In genomic region chr8:116866118-116866903, GRCm38 (mm10) we compare ENCODE assay signal across 9 mouse cellular contexts. TPM values are rescaled to one million over a fixed set of nuclear protein-coding genes. Genes with fewer than 3 reads are reported as not detected.
A peak's percentile ranks its signal among the peaks of the same experiment; 100 is the strongest.
DNase-seq lines count a peak whose midpoint lies in the region; ATAC-seq and TF ChIP-seq lines count a peak whose summit lies in the region.
"Had no signal": no experiment of that assay in that cellular context is flagged by ENCODE, and none has a peak within 500 bp of the region (broad histone marks: within the 10 kb centered on the region; RNA-seq: fewer than 3 reads in every experiment).

No protein-coding gene starts in this region.

- peak; percentile 60; the same call in 1 of the 2 replicates for ATAC-seq in frontal cortex, adult (ENCODE audit: low TSS enrichment)
- no peak for ATAC-seq in kidney, embryonic 15.5 days (replicated peaks; ENCODE audit: low FRiP score)

- no peak overlapping the region for H3K9ac ChIP-seq in kidney, embryonic 15.5 days
- H3K9ac ChIP-seq: limb, embryonic 13.5 days had no signal

- H3K27ac ChIP-seq in kidney, embryonic 15.5 days = peak overlapping the region; percentile 7; the same call in 1 of the 2 replicates
- no peak overlapping the region for H3K27ac ChIP-seq in olfactory bulb, adult 2 months (ENCODE audit: insufficient read depth, low read depth, low read length)
- H3K27ac ChIP-seq: limb, embryonic 13.5 days had no signal

- H3K4me3 ChIP-seq in kidney, embryonic 15.5 days (replicated peaks) = no peak overlapping the region
- H3K4me3 ChIP-seq in olfactory bulb, adult 2 months (ENCODE audit: insufficient read depth, low read depth, low read length) = no peak overlapping the region
- H3K4me3 ChIP-seq: limb, embryonic 13.5 days had no signal

- DNase-seq in frontal cortex, postnatal 14 days (ENCODE audit: low spot score in 2 of 2) = no peak
- DNase-seq in right cerebral cortex, postnatal 4 days = peak; percentile 51
- DNase-seq in right cerebral cortex, postnatal 36 days (ENCODE audit: low spot score in 2 of 2) = no peak
- DNase-seq in cerebellum, postnatal 36 days = peak; percentile 20 to 33
- no peak for DNase-seq in right cerebral cortex, postnatal 25 days

- TF ChIP-seq POLR2A in olfactory bulb, adult 2 months (IDR thresholded peaks at IDR 0.05; ENCODE audit: insufficient read depth, low read depth, low read length) = no peak

- TF ChIP-seq CTCF in olfactory bulb, adult 2 months (IDR thresholded peaks at IDR 0.05; ENCODE audit: insufficient read depth, low read depth, low read length) = peak; percentile 61; the same call in 1 of the 2 replicates

- 72% methylated on average over 13 of the region's 13 CpGs for WGBS in kidney, embryonic 15.5 days
- WGBS in olfactory bulb, adult 2 months = 59% methylated on average over 13 of the region's 13 CpGs

- no peaks in the 10 kb centered on the region for H3K36me3 ChIP-seq in kidney, embryonic 15.5 days
- H3K36me3 ChIP-seq: limb, embryonic 13.5 days had no signal

- H3K9me3 ChIP-seq in kidney, embryonic 15.5 days (replicated peaks) = no peaks in the 10 kb centered on the region
- H3K9me3 ChIP-seq: limb, embryonic 13.5 days had no signal

- peaks cover 18% of the 10 kb centered on the region for H3K27me3 ChIP-seq in kidney, embryonic 15.5 days

- H3K4me2 ChIP-seq in kidney, embryonic 15.5 days = no peak overlapping the region
- H3K4me2 ChIP-seq: limb, embryonic 13.5 days had no signal

- H3K4me1 ChIP-seq in kidney, embryonic 15.5 days = peaks cover 20% of the 10 kb centered on the region
- H3K4me1 ChIP-seq in olfactory bulb, adult 2 months (ENCODE audit: control insufficient read depth, insufficient read depth, low read length) = peaks cover 7% of the 10 kb centered on the region

RNA-seq across cellular contexts. Expression of gene Cmc2, which starts 54.9 kb away (rescaled TPM):
- polyA plus RNA-seq in kidney, embryonic 15.5 days (2015; fragmentation: Nextera tagmentation; extraction: Ambion mirVana) = 85.6 and 87.7 TPM in 2 replicates
- not detected in 2 replicates for polyA plus RNA-seq in olfactory bulb, adult 2 months (2012; ENCODE audit: insufficient read depth, insufficient read length, low replicate concordance, missing spikeins)

RNA-seq across cellular contexts. Expression of gene Cenpn, which starts 55.2 kb away (rescaled TPM):
- polyA plus RNA-seq in kidney, embryonic 15.5 days (2015; fragmentation: Nextera tagmentation; extraction: Ambion mirVana) = 42.6 and 45.9 TPM in 2 replicates
- not detected in 2 replicates for polyA plus RNA-seq in olfactory bulb, adult 2 months (2012; ENCODE audit: insufficient read depth, insufficient read length, low replicate concordance, missing spikeins)

Comparison
In these comparisons a context has a peak if more than half of its experiments do, and no peak if none do; other contexts are left out.
1. DNase-seq: peak in right cerebral cortex, postnatal 4 days (single experiment) and cerebellum, postnatal 36 days (2 of 2); none in frontal cortex, postnatal 14 days (0 of 2), right cerebral cortex, postnatal 36 days (0 of 2) and right cerebral cortex, postnatal 25 days (single experiment).
2. RNA of gene Cmc2, which starts 54.9 kb away (polyA plus RNA-seq): 85.6 to 87.7 TPM in kidney, embryonic 15.5 days; not detected in olfactory bulb, adult 2 months; every median in the first group is over 10 times any median in the second.
3. RNA of gene Cenpn, which starts 55.2 kb away (polyA plus RNA-seq): 42.6 to 45.9 TPM in kidney, embryonic 15.5 days; not detected in olfactory bulb, adult 2 months; every median in the first group is over 10 times any median in the second.